Mouse (Mus musculus) macrophage (primary cell): Measurements from ENCODE around the gene Omt2b. TPM values are rescaled to one million over a fixed set of nuclear protein-coding genes. Genes with fewer than 3 reads are reported as not detected.
"Not testable (repeated sequence)": the region's sequence is repeated elsewhere in the genome, so short reads cannot be mapped to it uniquely, and the experiment has no call there.

Experiments used
- H3K27ac ChIP-seq: fragments of 350-480 bp; formaldehyde crosslinking; 2 replicates; pipeline ENCODE4 v1.9.0; 2021
- H3K36me3 ChIP-seq: fragments of 350-480 bp; formaldehyde crosslinking; 2 replicates; pipeline ENCODE4 v1.9.0; 2021; ENCODE audit errors: inconsistent target
- H3K4me3 ChIP-seq: fragments of 350-480 bp; formaldehyde crosslinking; 2 replicates; pipeline ENCODE4 v1.9.0; 2021; ENCODE audit errors: inconsistent target
- H3K79me2 ChIP-seq: fragments of 350-480 bp; formaldehyde crosslinking; 2 replicates; pipeline ENCODE4 v1.9.0; 2021; ENCODE audit errors: inconsistent target
- WGBS: methylation state at CpG from one replicate; pipeline ENCODE4 v1.1.7; 2026; ENCODE audit warnings: inconsistent platforms; ENCODE audit not compliant: missing documents; 5-methylcytosine and 5-hydroxymethylcytosine counted together
- polyA plus RNA-seq: library from polyadenylated mRNA; stranded (reverse); fragments of 250-400 nt; gene quantifications from 3 replicates; pipeline ENCODE4 v1.2.4, GENCODE M21; 2018; ENCODE audit warnings: inconsistent platforms

Gene Omt2b
- polyA plus RNA-seq, 1 experiment from 2014 or later = not detected

DNA sequence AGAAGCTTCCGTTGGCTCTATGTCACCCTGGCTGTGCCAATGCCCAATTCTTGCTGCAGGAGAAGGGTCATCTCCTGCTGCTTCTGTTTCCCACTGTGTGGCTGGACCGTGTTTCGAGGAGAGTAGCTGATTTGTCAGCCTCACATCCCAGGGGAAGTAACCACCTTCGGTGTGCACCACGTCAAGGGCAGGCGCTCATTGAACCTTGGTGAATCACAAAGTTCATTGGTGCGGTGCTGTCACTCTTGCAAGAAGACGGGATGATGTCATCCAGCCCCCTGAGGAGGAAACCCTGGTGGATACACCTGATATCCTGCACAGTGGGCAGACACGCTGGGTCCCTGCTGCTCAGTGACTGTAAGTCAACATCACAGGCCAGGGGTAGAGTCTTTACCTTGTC lies 15.7 kb downstream of the Omt2b start:
- 88% methylated on average over 9 of the region's 9 CpGs for WGBS
- H3K27ac ChIP-seq, H3K79me2 ChIP-seq, H3K36me3 ChIP-seq, H3K4me3 ChIP-seq: not testable (repeated sequence)

DNA sequence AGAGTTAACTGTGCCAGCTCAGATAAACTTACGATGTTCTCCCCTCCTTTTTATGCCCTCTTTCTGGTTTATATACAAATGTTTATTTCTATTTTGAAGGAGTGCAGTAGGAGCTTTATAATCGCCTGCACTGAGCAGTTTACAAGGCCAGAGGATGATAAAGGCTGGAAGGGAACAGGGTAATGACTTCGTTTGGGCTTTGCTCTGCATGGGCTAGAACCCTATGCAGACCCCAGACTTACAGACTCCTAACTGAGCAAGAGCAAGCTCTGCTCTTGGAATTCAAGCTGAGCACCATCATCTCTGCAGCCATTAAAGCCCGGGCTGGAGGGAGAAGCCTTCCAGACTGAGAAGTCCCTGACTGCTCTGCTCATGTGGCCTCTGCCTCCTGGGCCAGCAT lies 17.8 kb downstream of the Omt2b start:
- not testable (repeated sequence) for H3K36me3 ChIP-seq, H3K4me3 ChIP-seq, H3K79me2 ChIP-seq, H3K27ac ChIP-seq
- 43% methylated on average over 1 of the region's 4 CpGs for WGBS

DNA sequence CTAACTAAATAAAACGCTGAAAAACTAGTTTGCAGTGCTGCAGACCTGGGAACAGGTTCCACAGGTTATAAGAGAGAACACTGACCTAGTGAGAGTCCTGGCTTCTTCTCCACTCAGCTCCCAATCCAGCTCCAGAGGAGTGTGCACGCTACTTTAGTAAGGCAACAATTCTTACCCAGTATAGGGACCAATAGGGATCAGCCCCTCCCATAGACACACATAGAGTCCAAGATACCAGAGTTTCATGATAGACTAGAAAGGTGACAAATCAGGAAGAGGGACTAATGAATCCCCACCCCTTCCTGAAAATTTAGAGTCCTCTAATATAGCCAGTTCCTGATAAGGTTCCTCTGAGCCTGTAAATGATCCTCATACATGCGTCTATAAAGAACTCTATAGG lies 19.6 kb downstream of the Omt2b start:
- Histone ChIP-seq H3K27ac (no peak overlapping the region), H3K4me3 (no peak overlapping the region), H3K36me3 (no peaks in the 10 kb centered on the region), H3K79me2 (no peaks in the 10 kb centered on the region)
- 54% methylated on average over 3 of the region's 3 CpGs for WGBS

DNA sequence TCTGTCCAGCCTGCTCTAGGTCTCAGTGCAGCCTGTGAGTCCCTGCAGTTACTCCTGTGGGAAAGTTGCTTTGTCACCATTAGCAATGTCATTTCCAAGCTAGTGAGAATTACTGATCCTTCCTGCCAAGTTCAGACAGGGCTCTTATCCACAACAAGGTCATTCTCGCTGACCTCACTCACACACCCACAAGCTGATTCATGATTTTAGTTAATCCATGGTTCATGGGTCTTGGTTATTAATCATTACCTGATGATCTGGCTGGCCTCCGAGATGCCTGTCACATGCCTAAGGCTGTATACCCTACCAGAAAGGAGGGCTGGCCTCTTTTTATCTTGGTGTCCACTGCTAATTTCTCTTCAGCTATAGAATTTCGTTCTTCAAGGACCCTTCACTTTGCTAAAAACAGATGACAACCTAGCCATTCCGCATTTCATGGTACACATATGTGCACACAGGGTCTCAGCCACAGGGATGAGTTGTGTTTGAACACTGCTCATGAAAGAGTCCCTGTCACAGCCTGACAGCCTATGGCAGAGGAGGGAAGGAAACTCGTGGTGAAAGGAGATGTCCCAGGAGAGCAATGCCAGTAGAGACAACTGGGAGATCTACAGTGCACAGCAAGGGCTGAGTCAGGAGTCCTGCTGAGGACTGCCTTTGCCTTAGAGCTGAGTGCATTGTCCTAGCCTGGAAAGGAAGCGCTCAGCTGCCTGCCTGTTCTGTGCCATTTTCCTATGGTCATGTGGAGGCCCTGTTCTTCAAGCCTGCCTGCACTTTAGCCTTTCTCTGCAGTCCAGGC lies 21.0 kb downstream of the Omt2b start:
- WGBS = 72% methylated on average over 6 of the region's 6 CpGs
- H3K36me3 ChIP-seq, H3K4me3 ChIP-seq, H3K79me2 ChIP-seq, H3K27ac ChIP-seq: not testable (repeated sequence)

DNA sequence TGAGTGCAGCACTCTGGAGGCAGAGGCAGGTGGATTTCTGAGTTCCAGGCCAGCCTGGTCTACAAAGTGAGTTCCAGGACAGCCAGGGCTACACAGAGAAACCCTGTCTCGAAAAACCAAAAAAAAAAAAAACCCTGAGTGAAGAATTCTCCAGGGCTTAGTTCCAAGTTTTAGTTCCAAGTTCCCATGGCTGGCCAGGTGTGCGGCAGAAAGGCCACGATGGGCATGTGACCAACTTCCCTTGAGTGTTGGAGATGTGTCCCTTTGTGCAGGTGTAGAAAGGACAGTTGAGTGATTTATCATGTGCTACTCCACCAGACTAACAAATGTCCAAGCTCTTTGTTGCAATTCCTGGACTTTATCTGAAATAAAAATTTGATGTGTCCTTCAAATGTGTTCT lies 21.8 kb downstream of the Omt2b start:
- H3K36me3 ChIP-seq, H3K79me2 ChIP-seq: not testable (repeated sequence)
- 78% methylated on average over 2 of the region's 3 CpGs for WGBS

DNA sequence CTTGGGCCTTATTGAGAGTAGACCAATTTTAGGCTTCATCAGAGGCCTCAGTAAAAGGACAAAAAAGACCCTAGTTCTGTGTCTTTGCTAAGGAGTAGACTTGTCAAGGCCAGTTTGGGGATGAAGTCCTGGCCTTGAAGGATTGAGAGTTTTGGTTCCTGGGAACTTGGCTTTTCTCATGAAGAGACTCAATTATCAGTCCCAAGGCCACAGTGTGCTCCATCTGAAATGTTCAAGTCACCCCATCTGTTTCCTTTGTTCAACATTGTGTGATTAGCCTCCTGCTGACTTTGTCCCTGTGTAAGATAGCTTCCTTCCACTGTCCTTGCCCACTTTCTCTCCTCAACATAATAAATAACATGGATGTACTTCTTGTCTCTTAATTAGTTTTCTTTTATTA lies 22.6 kb downstream of the Omt2b start:
- not testable (repeated sequence) for H3K36me3 ChIP-seq, H3K27ac ChIP-seq, H3K79me2 ChIP-seq, H3K4me3 ChIP-seq

More for the DNA sequence above, 21.8 kb downstream of the Omt2b start:
- H3K4me3 ChIP-seq, H3K27ac ChIP-seq: not testable (repeated sequence)

DNA sequence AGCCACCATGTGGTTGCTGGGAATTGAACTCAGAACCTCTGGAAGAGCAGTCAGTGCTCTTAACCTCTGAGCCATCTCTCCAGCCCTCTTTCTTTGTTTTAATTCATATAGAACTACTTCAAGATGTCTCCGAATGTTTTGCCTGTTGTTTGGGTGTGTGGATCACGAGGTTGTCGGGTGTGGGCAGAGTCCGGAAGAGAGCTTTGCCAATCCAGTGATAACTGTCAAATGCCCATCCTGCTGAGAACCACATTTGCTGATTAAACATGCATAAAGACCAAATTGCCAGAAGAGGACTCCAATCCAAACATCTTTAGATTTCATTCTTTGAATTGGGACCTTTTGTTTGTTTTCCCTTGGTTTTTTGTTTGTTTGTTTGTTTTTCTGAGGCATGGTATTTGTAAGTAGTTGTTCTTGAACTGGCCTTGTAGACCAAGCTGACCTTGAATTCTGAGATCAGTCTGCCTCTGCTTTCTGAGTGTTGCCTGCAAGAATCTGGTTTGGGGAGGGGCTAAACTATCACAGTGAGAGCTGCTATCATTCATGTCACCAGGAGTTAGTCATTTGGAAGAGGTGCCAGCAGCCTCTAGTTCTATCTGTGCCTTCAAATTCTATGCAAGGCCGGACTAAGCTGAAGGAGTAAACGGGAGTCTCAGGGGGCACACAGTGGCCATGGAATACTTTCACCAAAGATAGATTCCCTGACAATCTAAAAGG lies 24.3 kb downstream of the Omt2b start:
- WGBS = 76% methylated on average over 6 of the region's 6 CpGs
- Histone ChIP-seq H3K27ac (no peak overlapping the region), H3K36me3 (no peaks in the 10 kb centered on the region), H3K4me3 (no peak overlapping the region), H3K79me2 (no peaks in the 10 kb centered on the region)

DNA sequence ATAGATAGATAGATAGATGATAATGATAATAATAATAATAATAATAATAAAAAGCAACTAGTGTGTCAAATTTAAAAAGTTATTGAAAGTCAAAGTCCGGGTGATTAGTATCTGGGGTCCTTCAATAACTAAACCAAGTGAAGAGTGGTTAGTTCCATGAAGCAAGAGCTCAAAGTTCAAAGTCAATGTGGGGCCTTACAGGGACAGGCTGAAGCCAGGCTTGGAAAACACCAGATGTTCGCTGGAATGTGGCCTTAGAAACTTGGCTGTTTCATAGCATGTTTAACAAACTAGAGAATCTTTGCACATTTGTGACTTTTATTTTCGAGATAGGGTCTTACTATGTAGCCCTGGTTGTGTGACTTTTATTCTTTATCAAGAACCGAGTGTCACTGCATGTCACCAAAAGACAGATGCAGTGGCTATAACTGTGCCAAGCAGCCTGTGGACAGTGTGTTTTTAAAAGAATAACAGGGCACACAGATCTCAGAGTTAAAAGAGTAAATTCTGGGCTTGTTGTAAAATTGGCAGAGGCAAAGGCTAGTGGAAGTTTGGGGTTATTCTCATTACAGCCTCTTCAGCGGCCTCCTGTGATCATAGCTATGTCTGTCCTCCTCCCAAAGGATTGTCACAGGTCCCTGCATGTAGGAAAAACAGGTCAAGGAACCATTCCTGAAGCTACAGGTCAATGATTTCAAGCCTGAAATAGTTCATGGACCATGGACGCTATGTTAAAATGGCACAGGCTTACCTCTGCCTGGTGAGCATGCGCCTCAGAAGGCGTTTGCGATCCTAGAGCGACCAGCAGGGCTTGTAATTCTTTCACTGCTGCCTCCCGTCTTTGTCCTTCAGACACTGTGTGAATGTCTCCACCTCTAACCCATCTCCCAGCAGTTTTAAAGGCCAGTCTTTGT lies 27.5 kb downstream of the Omt2b start:
- Histone ChIP-seq H3K36me3 (no peaks in the 10 kb centered on the region), H3K79me2 (no peaks in the 10 kb centered on the region), H3K27ac (no peak overlapping the region), H3K4me3 (no peak overlapping the region)
- WGBS = 93% methylated on average over 11 of the region's 11 CpGs

DNA sequence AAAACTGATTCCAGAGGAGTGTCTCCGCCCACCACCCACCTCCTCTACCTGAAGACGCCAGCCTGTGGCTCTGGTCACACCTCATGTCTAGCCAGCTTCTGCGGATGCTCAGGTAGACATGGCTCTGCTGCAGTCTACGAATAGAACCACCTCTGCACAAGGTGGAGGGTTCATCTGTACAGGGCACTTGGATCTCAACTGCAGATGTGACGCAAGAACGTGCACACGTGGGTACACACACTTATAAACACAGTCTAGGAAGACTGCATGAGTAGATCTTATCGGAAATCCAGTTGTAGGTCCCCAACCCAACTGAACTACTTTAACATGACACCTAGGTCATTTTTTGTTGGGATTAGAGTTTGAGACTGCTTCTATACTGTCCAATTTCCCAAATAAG lies 28.2 kb downstream of the Omt2b start, which contains the start of gene Gsta2:
Gsta2 (minus strand) TSS at position 178 of the 400 bp plus-strand sequence.
- WGBS = 92% methylated on average over 7 of the region's 8 CpGs
- H3K79me2 ChIP-seq = no peaks in the 10 kb centered on the region
- no peaks in the 10 kb centered on the region for H3K36me3 ChIP-seq
- H3K4me3 ChIP-seq = no peak within 1 kb of the TSS
- no peak within 1 kb of the TSS for H3K27ac ChIP-seq

DNA sequence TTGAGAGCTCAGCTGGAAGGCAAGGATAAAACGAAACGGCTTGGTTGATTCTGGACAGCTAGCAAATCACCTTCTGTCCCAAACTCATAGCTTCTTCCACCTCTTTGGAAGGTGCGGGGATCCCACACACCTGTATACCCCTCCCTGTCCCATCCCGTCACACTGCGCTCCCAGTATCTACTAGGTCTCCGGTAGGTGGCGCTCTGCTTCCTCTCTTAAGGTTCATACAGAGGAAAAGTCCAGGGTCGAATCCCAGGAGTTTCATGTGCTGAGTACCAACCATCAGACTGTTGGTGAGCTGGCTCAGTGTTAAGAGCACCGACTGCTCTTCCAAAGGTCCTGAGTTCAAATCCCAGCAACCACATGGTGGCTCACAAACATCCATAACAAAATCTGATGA lies 30.7 kb downstream of the Omt2b start:
- H3K27ac ChIP-seq = no peak overlapping the region
- no peaks in the 10 kb centered on the region for H3K79me2 ChIP-seq
- H3K36me3 ChIP-seq = no peaks in the 10 kb centered on the region
- no peak overlapping the region for H3K4me3 ChIP-seq
- WGBS = 15% methylated on average over 9 of the region's 9 CpGs

DNA sequence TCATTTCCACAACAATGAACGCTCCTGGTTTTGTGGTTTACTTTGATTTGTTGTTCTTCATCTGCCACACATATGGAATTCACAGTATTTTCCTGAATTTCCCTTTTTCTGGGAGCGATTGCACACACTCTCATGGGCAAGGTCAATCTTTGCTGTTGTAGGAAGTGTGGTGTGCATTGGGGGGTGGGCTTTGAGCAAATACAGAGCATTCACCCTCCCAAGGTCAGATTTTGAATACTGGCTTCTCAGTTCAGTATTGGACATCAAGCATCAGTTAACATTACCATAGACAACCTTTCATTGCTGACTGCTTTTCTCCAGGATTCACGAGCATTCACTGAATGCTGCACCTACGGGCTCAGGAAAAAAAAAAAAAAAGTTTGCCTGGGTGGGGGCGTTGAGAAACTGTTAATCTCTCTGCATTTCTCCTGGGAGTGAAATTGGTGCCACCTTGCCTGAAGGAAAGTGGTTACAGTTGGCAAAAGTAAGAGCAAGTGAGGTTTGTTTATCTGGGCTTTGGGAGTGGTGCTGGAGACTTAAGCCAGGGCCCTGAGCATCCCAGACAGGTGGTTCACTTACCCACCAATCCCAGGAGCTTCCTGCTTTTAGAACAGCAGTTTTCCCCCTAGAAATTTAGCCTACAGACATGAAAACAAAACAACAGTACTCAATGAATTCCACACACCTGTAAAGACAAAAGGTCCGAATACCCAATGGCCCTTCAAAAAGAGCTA lies 32.5 kb downstream of the Omt2b start:
- Histone ChIP-seq H3K36me3 (no peaks in the 10 kb centered on the region), H3K27ac (no peak overlapping the region), H3K4me3 (no peak overlapping the region), H3K79me2 (no peaks in the 10 kb centered on the region)
- WGBS = 93% methylated on average over 6 of the region's 6 CpGs

DNA sequence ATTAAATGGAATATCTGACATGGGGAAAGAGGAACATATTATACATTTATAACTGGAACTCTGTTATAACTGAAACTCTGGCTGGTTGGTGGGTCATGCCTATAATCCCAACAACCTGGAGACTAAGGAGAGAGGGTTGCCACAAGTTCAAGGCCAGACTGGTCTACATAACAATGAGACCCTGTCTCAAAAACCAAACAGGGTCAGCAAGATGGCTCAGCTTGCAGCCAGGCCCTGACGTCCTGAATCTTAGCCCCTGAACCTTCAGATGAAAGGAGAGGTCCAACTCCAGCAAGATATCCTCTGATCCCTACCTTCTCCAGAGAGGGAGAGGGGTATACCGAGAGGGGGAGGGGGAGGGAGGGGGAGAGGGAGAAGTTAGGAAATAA lies 33.1 kb downstream of the Omt2b start:
- Histone ChIP-seq H3K4me3 (no peak overlapping the region), H3K27ac (no peak overlapping the region), H3K79me2 (no peaks in the 10 kb centered on the region), H3K36me3 (no peaks in the 10 kb centered on the region)
- 100% methylated on average over 1 of the region's 2 CpGs for WGBS

DNA sequence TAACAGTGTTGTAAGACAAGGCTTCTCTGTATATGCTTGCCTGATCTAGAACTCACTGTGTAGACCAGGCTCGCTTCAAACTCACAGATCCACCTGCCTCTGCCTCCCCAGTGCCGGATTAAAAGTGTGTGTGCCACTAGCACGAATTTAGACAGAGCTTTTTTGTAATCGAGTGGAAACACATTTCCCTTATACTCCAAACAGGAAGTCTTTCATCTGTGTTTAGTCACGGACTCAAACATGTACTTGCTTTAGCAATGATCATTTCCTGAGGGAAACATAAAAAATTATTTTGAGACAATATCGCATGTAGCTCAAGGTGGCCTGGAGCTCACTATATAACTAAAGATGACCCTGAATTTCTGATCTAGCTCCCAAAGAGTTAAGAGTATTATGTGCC lies 36.0 kb downstream of the Omt2b start:
- Histone ChIP-seq H3K4me3 (no peak overlapping the region), H3K36me3 (no peaks in the 10 kb centered on the region), H3K27ac (no peak overlapping the region), H3K79me2 (no peaks in the 10 kb centered on the region)
- WGBS = 5% methylated on average over 6 of the region's 6 CpGs

DNA sequence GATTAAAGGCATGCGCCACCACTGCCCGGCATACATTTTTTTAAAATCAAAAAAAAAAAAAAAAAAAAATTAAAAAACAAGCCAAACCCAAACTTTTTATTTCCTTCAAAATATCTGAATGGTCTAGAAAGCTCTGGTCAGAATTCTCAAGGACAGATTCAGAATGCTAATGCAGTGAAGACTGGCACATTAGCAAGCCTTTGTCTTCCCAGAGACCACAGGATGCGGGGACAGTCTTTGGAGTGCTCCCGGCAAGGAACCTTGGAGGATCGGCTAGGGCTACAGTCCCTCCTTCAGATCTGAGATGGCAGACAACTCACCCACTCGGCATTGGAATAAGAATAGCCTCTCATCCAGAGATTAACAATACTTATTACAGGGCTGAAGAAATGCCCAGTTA lies 37.3 kb downstream of the Omt2b start:
- Histone ChIP-seq H3K27ac (no peak overlapping the region), H3K36me3 (no peaks in the 10 kb centered on the region), H3K79me2 (no peaks in the 10 kb centered on the region), H3K4me3 (no peak overlapping the region)
- 92% methylated on average over 6 of the region's 6 CpGs for WGBS
